Mouse (Mus musculus) liver, postnatal 0 days (tissue): ENCODE measurements around the gene Bmpr1a. TPM values are rescaled to one million over a fixed set of nuclear protein-coding genes. Genes with fewer than 3 reads are reported as not detected.

Experiments
- ATAC-seq: fragments of 200-750 bp; cut with Nextera tagmentation; 2 replicates; pipeline ENCODE4 v1.8.0; 2017; ENCODE audit warnings: mild to moderate bottlenecking, moderate library complexity
- DNase-seq: peaks from one replicate; pipeline ENCODE4 v3.0.0-alpha.2; 2016
- H3K27ac ChIP-seq: fragments of 300-500 bp; sonication (generic); 2 replicates; pipeline ENCODE4 v1.5.1; 2014; ENCODE audit warnings: antibody characterized with exemption, moderate library complexity, mild to moderate bottlenecking, low read depth
- H3K27me3 ChIP-seq: fragments of 300-500 bp; sonication (generic); 2 replicates; pipeline ENCODE4 v1.6.1; 2014; ENCODE audit warnings: low read length, control low read depth, mixed read lengths; ENCODE audit not compliant: insufficient read depth
- H3K36me3 ChIP-seq: fragments of 300-500 bp; sonication (generic); replicated peaks from 2 replicates; pipeline ENCODE4 v1.6.1; 2014; ENCODE audit warnings: mild to moderate bottlenecking, control low read depth, low read length, moderate library complexity, mixed read lengths; ENCODE audit not compliant: insufficient read depth
- H3K4me1 ChIP-seq: fragments of 300-500 bp; sonication (generic); 2 replicates; pipeline ENCODE4 v1.6.1; 2014; ENCODE audit warnings: antibody characterized with exemption, mild to moderate bottlenecking, control low read depth; ENCODE audit not compliant: insufficient read depth
- H3K4me2 ChIP-seq: fragments of 300-500 bp; sonication (generic); 2 replicates; pipeline ENCODE4 v1.6.1; 2014; ENCODE audit warnings: low read depth, mild to moderate bottlenecking, low read length, moderate library complexity, mixed read lengths
- H3K4me3 ChIP-seq: fragments of 300-500 bp; sonication (generic); 2 replicates; pipeline ENCODE4 v1.5.1; 2014; ENCODE audit warnings: low read depth, low read length
- H3K9ac ChIP-seq: fragments of 300-500 bp; sonication (generic); replicated peaks from 2 replicates; pipeline ENCODE4 v1.6.1; 2014; ENCODE audit warnings: mild to moderate bottlenecking, moderate library complexity
- H3K9me3 ChIP-seq: fragments of 300-500 bp; sonication (generic); 2 replicates; pipeline ENCODE4 v1.6.1; 2016; ENCODE audit warnings: mild to moderate bottlenecking, control low read depth, low read length, mixed read lengths
- CTCF ChIP-seq: sonication (generic); IDR thresholded peaks from 2 replicates; pipeline ENCODE4 v1.5.1; 2016; ENCODE audit warnings: antibody characterized with exemption, low read depth
- EP300 ChIP-seq: IDR thresholded peaks from 2 replicates; pipeline ENCODE4 v1.6.1; 2016; ENCODE audit warnings: antibody characterized with exemption, low read depth, mild to moderate bottlenecking
- WGBS: fragments of 180-500 bp; shearing (Covaris S2); extraction: QIAGEN DNeasy Blood & Tissue Kit; methylation state at CpG from one replicate; pipeline ENCODE4 v1.1.7; 2014; ENCODE audit not compliant: insufficient replicate concordance; 5-methylcytosine and 5-hydroxymethylcytosine counted together
- polyA plus RNA-seq: library from polyadenylated mRNA; unstranded; fragments of >200 nt; fragmentation: Nextera tagmentation; extraction: Ambion mirVana; gene quantifications from 2 replicates; pipeline ENCODE4 v1.2.1, GENCODE M21; 2015

Gene Bmpr1a
- polyA plus RNA-seq, 1 experiment from 2014 or later, result 5.0 TPM

GRCm38 (mm10) chr14:34399301-34399700 is 103.8 kb downstream of the Bmpr1a start:
- DNase-seq, result no peak
- TF ChIP-seq EP300 (no peak), CTCF (no peak)
- 86% methylated on average over 6 of the region's 6 CpGs for WGBS
- no peak for ATAC-seq
- H3K4me3 ChIP-seq, result no peak overlapping the region
- H3K27ac ChIP-seq, result no peak overlapping the region
- no peaks in the 10 kb centered on the region for H3K9me3 ChIP-seq
- peaks cover 3% of the 10 kb centered on the region; the same call in 1 of the 2 replicates for H3K4me1 ChIP-seq
- no peak overlapping the region for H3K4me2 ChIP-seq
- H3K27me3 ChIP-seq, result no peaks in the 10 kb centered on the region
- no peaks in the 10 kb centered on the region; the same call in 1 of the 2 replicates for H3K36me3 ChIP-seq
- no peak overlapping the region for H3K9ac ChIP-seq

- H3K27me3 ChIP-seq, result no peaks in the 10 kb centered on the region
- no peaks in the 10 kb centered on the region for H3K36me3 ChIP-seq
- no peaks in the 10 kb centered on the region for H3K9me3 ChIP-seq
- WGBS, result 88% methylated on average over 20 of the region's 21 CpGs
- no peak overlapping the region for H3K9ac ChIP-seq
- TF ChIP-seq CTCF (no peak), EP300 (no peak)
- H3K27ac ChIP-seq, result no peak overlapping the region
- ATAC-seq (no peak), DNase-seq (no peak)
- H3K4me2 ChIP-seq, result no peak overlapping the region
- H3K4me3 ChIP-seq, result no peak overlapping the region
- H3K4me1 ChIP-seq, result peaks cover 3% of the 10 kb centered on the region; the same call in 1 of the 2 replicates
Measured at GRCm38 (mm10) chr14:34398901-34399300, 104.2 kb downstream of the Bmpr1a start.

GRCm38 (mm10) chr14:34397871-34398270 is 105.3 kb downstream of the Bmpr1a start:
- DNase-seq, result no peak
- Histone ChIP-seq H3K4me2 (no peak overlapping the region), H3K9ac (no peak overlapping the region), H3K4me1 (peaks cover 2% of the 10 kb centered on the region; the same call in 1 of the 2 replicates), H3K27me3 (no peaks in the 10 kb centered on the region), H3K4me3 (no peak overlapping the region), H3K36me3 (no peaks in the 10 kb centered on the region), H3K9me3 (no peaks in the 10 kb centered on the region), H3K27ac (no peak overlapping the region)
- 79% methylated on average over 5 of the region's 5 CpGs for WGBS
- TF ChIP-seq CTCF (no peak), EP300 (no peak)
- ATAC-seq, result no peak

- WGBS, result 78% methylated on average over 4 of the region's 4 CpGs
- peaks cover 3% of the 10 kb centered on the region; the same call in 1 of the 2 replicates for H3K9me3 ChIP-seq
- TF ChIP-seq CTCF (no peak), EP300 (no peak)
- no peaks in the 10 kb centered on the region for H3K27me3 ChIP-seq
- H3K27ac ChIP-seq, result no peak overlapping the region
- H3K4me3 ChIP-seq, result no peak overlapping the region
- no peaks in the 10 kb centered on the region for H3K36me3 ChIP-seq
- ATAC-seq (no peak), DNase-seq (no peak)
- H3K4me1 ChIP-seq, result no peaks in the 10 kb centered on the region
- no peak overlapping the region for H3K9ac ChIP-seq
- H3K4me2 ChIP-seq, result no peak overlapping the region
Measured at GRCm38 (mm10) chr14:34393295-34393694, 109.8 kb downstream of the Bmpr1a start.

GRCm38 (mm10) chr14:34382921-34383704 is 120.0 kb downstream of the Bmpr1a start:
- no peaks in the 10 kb centered on the region for H3K4me1 ChIP-seq
- 81% methylated on average over 8 of the region's 9 CpGs for WGBS
- no peak for TF ChIP-seq EP300
- no peak for TF ChIP-seq CTCF
- no peak overlapping the region for H3K4me2 ChIP-seq
- H3K4me3 ChIP-seq, result no peak overlapping the region
- no peaks in the 10 kb centered on the region for H3K9me3 ChIP-seq
- DNase-seq (no peak), ATAC-seq (no peak)
- no peak overlapping the region for H3K27ac ChIP-seq
- H3K27me3 ChIP-seq, result no peaks in the 10 kb centered on the region
- H3K9ac ChIP-seq, result no peak overlapping the region
- no peaks in the 10 kb centered on the region for H3K36me3 ChIP-seq

GRCm38 (mm10) chr14:34378560-34379331 is 124.4 kb downstream of the Bmpr1a start:
- 69% methylated on average over 11 of the region's 11 CpGs for WGBS

More at GRCm38 (mm10) chr14:34378560-34379331, 124.4 kb downstream of the Bmpr1a start:
- H3K4me3 ChIP-seq, result no peak overlapping the region
- H3K4me1 ChIP-seq, result no peaks in the 10 kb centered on the region
- no peaks in the 10 kb centered on the region for H3K27me3 ChIP-seq
- TF ChIP-seq CTCF (no peak), EP300 (no peak)
- ATAC-seq (no peak), DNase-seq (no peak)
- no peak overlapping the region for H3K27ac ChIP-seq
- no peak overlapping the region for H3K9ac ChIP-seq
- H3K9me3 ChIP-seq, result no peaks in the 10 kb centered on the region
- no peak overlapping the region for H3K4me2 ChIP-seq
- H3K36me3 ChIP-seq, result no peaks in the 10 kb centered on the region
